Comparison of ENCODE assay signal across 19 mouse cellular contexts in genomic region chr5:53091331-53091730, GRCm38 (mm10). TPM values are rescaled to one million over a fixed set of nuclear protein-coding genes. Genes with fewer than 3 reads are reported as not detected.
"Had no signal": no experiment of that assay in that cellular context is flagged by ENCODE, and none has a peak within 500 bp of the region (broad histone marks: within the 10 kb centered on the region; RNA-seq: fewer than 3 reads in every experiment).

No protein-coding gene starts in this region.

- H3K9ac ChIP-seq: lung, embryonic 15.5 days; midbrain, embryonic 13.5 days; midbrain, embryonic 15.5 days; neural tube, embryonic 12.5 days; stomach, embryonic 15.5 days had no signal

- ATAC-seq: lung, postnatal 0 days; midbrain, embryonic 13.5 days; midbrain, embryonic 15.5 days had no signal

- H3K27ac ChIP-seq: lung, embryonic 15.5 days; macrophage; midbrain, embryonic 13.5 days; midbrain, embryonic 15.5 days; neural tube, embryonic 12.5 days; stomach, embryonic 15.5 days; stomach, postnatal 0 days had no signal

- H3K36me3 ChIP-seq: lung, embryonic 15.5 days; midbrain, embryonic 13.5 days; midbrain, embryonic 15.5 days; neural tube, embryonic 12.5 days; stomach, embryonic 15.5 days had no signal

- H3K9me3 ChIP-seq: lung, embryonic 15.5 days; megakaryocyte, embryonic 14.5 days; midbrain, embryonic 13.5 days; midbrain, embryonic 15.5 days; neural tube, embryonic 12.5 days; stomach, embryonic 15.5 days had no signal

- H3K4me2 ChIP-seq: lung, embryonic 15.5 days; midbrain, embryonic 11.5 days; midbrain, embryonic 13.5 days; midbrain, embryonic 15.5 days; neural tube, embryonic 12.5 days; stomach, embryonic 15.5 days had no signal

- DNase-seq: lung, adult 2 months; lung, postnatal 14 days; lung, postnatal 36 days; right cerebral cortex, postnatal 14 days; thymus, adult 2 months; thymus, postnatal 25 days; thymus, postnatal 4 days had no signal

- H3K4me3 ChIP-seq: lung, embryonic 15.5 days; megakaryocyte, embryonic 14.5 days; midbrain, embryonic 13.5 days; midbrain, embryonic 15.5 days; neural tube, embryonic 12.5 days; stomach, embryonic 15.5 days had no signal

- H3K4me1 ChIP-seq: lung, embryonic 15.5 days; megakaryocyte, embryonic 14.5 days; midbrain, embryonic 13.5 days; midbrain, embryonic 15.5 days; neural tube, embryonic 12.5 days; stomach, embryonic 15.5 days had no signal

- H3K27me3 ChIP-seq: lung, embryonic 15.5 days; megakaryocyte, embryonic 14.5 days; midbrain, embryonic 13.5 days; midbrain, embryonic 15.5 days; neural tube, embryonic 12.5 days; stomach, embryonic 15.5 days had no signal

RNA-seq across cellular contexts. Expression of gene Slc34a2, which starts 53.5 kb away (rescaled TPM):
- polyA plus RNA-seq: macrophage; midbrain, embryonic 11.5 days; midbrain, embryonic 13.5 days; neural tube, embryonic 12.5 days; neural tube, embryonic 14.5 days; spleen, adult 2 months had no signal
